Mouse (Mus musculus): ENCODE data around the gene Zbtb42.

The Zbtb42 gene

DNA sequence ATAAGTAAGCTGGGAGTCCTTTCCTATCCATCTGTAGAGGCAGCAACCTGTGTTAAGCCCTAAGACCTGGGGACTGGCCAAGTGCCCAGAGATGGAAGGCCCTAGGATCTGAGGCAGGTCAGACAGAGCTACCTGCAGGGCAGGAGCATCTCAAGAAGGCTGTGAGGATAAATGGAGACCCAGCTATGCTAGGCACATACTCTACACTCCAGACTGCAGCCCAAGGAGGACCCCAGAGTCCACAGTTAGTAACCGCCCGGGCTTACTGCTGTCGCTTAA lies 17.4 kb upstream of the Zbtb42 start:
- DNase-seq (ENCODE audit: low read depth, low spot score): no peak

DNA sequence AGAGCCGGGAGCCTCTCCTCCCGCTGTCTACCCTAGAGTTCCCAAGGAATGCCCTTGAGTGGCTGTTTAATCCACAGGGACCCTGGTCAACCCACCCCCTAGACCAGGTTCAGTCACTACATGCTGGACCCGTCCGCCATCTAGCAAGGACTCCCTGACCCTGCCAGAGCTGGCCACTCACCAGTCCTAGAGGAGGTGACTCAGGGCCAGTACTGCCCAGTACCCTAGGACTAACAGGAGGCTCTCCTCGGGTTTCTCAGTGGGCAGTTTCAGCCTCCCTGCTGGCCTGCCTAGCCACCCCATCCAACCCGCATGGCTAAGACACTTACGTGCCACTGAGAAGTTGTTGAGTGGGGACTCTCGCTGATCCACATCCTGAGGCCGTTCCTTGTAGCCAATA lies 16.8 kb upstream of the Zbtb42 start:
- no peak for DNase-seq (ENCODE audit: low read depth, low spot score)

DNA sequence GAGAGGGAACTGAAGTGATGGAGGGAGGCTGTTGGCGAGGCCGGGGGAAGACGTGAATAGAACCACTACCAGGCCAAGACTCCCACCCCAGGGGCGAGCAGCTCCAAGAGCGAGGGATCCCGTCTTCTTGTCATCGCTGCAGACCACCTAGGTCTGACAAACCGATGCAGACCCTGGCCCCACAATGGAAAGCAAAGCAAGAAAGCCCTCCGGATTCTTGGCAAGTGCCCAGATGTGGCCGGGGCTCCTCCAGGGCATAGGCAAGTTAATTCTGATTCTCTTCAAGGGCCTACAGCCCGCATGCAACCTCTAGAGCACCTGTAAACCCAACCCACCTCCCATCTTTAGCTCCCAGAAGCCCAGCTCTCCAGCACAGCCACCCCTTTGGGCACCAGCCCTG lies 15.3 kb upstream of the Zbtb42 start:
- DNase-seq (ENCODE audit: low read depth, low spot score): no peak

GRCm38 (mm10) chr12:112663716-112664115 lies 14.9 kb upstream of the Zbtb42 start:
- no peak for DNase-seq (ENCODE audit: low read depth, low spot score)

GRCm38 (mm10) chr12:112664124-112664523 lies 14.5 kb upstream of the Zbtb42 start:
- DNase-seq (ENCODE audit: low read depth, low spot score): no peak

- no peak for DNase-seq (ENCODE audit: low read depth, low spot score)
These were observed 14.0 kb upstream of the Zbtb42 start for GRCm38 (mm10) chr12:112664656-112665055.

GRCm38 (mm10) chr12:112665445-112665844 lies 13.2 kb upstream of the Zbtb42 start:
- DNase-seq (ENCODE audit: low read depth, low spot score): no peak

GRCm38 (mm10) chr12:112665881-112666544 lies 12.6 kb upstream of the Zbtb42 start:
- no peak for DNase-seq (ENCODE audit: low read depth, low spot score)

GRCm38 (mm10) chr12:112667619-112668297 lies 10.9 kb upstream of the Zbtb42 start:
- DNase-seq (ENCODE audit: low read depth, low spot score): no peak

DNA sequence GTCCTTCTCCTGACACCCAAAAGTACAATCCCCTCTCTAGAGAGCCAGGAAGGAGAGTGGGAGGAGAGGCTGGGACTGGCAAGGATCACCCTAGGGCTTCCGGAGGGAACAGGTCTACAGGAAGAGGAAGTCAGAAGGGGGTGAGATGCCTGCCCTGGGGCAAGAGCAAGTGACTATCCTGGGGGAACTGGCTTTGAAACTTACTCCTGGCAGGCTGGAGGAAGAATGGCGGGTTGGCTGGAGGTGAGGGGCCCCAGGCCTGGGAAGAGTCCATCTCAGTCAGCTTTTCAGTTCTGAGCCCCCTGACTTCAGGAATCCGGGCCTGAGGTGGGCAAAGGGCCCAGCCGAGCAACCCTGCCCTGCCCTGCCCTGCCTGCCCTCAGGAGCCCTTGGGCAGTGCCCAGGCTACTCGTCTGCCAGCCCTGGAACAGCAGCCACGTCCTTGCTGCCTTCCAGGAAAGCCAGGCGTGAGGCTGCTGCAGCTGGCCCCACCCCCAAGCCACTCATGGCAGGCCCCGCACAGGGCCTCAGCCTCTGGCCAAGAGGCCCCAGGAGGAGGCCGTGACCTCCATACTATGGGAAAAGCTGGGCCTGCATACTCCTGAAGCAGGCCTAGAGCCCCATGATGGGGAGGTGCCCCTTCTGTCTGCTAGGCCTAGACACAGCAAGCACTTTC lies 7.8 kb upstream of the Zbtb42 start:
- DNase-seq (ENCODE audit: low read depth, low spot score): no peak

GRCm38 (mm10) chr12:112671891-112672290 lies 6.7 kb upstream of the Zbtb42 start:
- DNase-seq (ENCODE audit: low read depth, low spot score): no peak

- no peak for DNase-seq (ENCODE audit: low read depth, low spot score)
These were observed 5.7 kb upstream of the Zbtb42 start for GRCm38 (mm10) chr12:112672744-112673575.

- no peak for DNase-seq (ENCODE audit: low read depth, low spot score)
These were observed 5.0 kb upstream of the Zbtb42 start for GRCm38 (mm10) chr12:112673576-112674091.

GRCm38 (mm10) chr12:112674132-112675011 lies 4.3 kb upstream of the Zbtb42 start, which contains the start of gene Akt1:
TSS of gene Akt1 (minus strand) at chr12:112674884.
- DNase-seq (ENCODE audit: low read depth, low spot score): peak; percentile 31

DNA sequence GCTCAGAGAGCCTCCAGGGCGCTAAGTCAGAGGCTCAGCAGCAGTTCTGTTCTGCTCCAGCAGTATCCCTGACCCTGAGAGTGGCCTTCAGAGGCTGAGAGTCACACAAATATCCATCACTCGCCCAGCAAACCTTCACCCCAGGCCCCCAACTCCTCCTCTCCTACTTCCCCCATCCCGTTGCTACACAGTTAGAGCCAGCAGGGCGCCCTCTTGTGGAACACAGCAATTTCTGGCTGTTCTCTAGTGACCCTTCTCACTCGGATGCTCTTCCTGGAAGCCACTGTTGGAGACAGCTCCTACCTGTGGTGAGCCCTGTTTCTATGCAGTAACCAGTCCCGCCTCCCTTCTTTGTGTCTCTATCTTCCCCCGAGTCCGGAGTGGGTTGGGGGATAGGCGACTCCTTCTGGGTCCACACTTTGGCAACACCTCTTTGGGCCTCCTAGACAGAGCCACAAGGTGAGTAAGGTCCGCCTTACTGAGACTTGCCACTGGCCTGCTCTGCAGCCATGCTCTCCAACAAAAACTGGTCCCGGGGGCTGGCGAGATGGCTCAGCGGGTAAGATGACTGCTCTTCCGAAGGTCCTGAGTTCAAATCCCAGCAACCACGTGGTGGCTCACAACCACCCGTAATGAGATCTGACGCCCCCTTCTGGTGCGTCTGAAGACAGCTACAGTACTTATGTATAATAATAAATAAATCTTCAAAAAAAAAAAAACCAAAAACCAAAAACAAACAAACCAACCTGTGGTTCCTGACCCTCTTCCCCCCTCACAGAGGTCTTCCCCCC lies 3.2 kb upstream of the Zbtb42 start:
- peak; percentile 60 for DNase-seq (ENCODE audit: low read depth, low spot score)

DNA sequence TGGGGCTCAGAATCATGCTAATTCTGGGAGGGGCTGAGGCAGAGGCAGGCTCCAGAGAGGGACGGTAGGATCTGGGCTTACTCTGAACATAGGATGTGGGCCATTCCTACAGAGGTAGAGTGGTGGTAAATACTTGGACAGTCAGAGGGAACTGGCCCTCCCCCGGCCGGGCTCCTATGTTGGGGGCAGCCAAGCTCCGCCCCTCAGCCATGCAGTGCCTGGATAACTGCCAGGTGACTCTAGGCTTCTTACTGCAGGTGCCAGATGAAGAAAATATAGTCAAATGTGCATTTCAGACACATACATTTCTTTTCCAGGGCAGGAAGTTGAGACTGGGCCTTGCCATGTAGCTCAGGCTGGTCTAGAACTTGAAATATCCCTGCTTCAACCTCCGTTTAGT lies 1.6 kb upstream of the Zbtb42 start:
- no peak for DNase-seq (ENCODE audit: low read depth, low spot score)

GRCm38 (mm10) chr12:112677943-112678554 lies 579 bp upstream of the Zbtb42 start:
- DNase-seq (ENCODE audit: low read depth, low spot score): no peak

GRCm38 (mm10) chr12:112679027-112679996 lies 684 bp downstream of the Zbtb42 start:
- no peak for DNase-seq (ENCODE audit: low read depth, low spot score)

Measured in c-Kit-negative CD71-positive TER-119-positive erythroid progenitor cells, embryonic 14.5 days (primary cell).